Mouse (Mus musculus) kidney, embryonic 15.5 days (tissue): ENCODE results near the gene Lix1l. TPM values are rescaled to one million over a fixed set of nuclear protein-coding genes. Genes with fewer than 3 reads are reported as not detected.

Experiments
- ATAC-seq: fragments of 200-750 bp; cut with Nextera tagmentation; replicated peaks from 2 replicates; pipeline ENCODE4 v1.8.0; 2017; ENCODE audit warnings: moderate TSS enrichment; ENCODE audit not compliant: low FRiP score
- H3K27ac ChIP-seq: fragments of 300-500 bp; sonication (generic); 2 replicates; pipeline ENCODE4 v1.5.1; 2015; ENCODE audit warnings: mild to moderate bottlenecking, inconsistent platforms
- H3K27me3 ChIP-seq: fragments of 300-500 bp; sonication (generic); 2 replicates; pipeline ENCODE4 v1.6.1; 2015; ENCODE audit warnings: inconsistent platforms
- H3K36me3 ChIP-seq: fragments of 300-500 bp; sonication (generic); 2 replicates; pipeline ENCODE4 v1.6.1; 2015; ENCODE audit warnings: inconsistent platforms
- H3K4me1 ChIP-seq: fragments of 300-500 bp; sonication (generic); 2 replicates; pipeline ENCODE4 v1.6.1; 2015; ENCODE audit warnings: inconsistent platforms
- H3K4me2 ChIP-seq: fragments of 300-500 bp; sonication (generic); 2 replicates; pipeline ENCODE4 v1.6.1; 2015; ENCODE audit warnings: moderate library complexity, mild to moderate bottlenecking, inconsistent platforms
- H3K4me3 ChIP-seq: fragments of 300-500 bp; sonication (generic); replicated peaks from 2 replicates; pipeline ENCODE4 v1.5.1; 2015; ENCODE audit warnings: mild to moderate bottlenecking, inconsistent platforms
- H3K9ac ChIP-seq: fragments of 300-500 bp; sonication (generic); 2 replicates; pipeline ENCODE4 v1.6.1; 2015; ENCODE audit warnings: mild to moderate bottlenecking, inconsistent platforms
- H3K9me3 ChIP-seq: fragments of 300-500 bp; sonication (generic); replicated peaks from 2 replicates; pipeline ENCODE4 v1.6.1; 2016; ENCODE audit warnings: inconsistent platforms
- WGBS: fragments of 180-500 bp; shearing (Covaris S2); methylation state at CpG from one replicate; pipeline ENCODE4 v1.1.7; 2015; ENCODE audit warnings: mixed read lengths; 5-methylcytosine and 5-hydroxymethylcytosine counted together
- polyA plus RNA-seq: library from polyadenylated mRNA; unstranded; fragments of >200 nt; fragmentation: Nextera tagmentation; extraction: Ambion mirVana; gene quantifications from 2 replicates; pipeline ENCODE4 v1.2.1, GENCODE M21; 2015

The Lix1l gene
- polyA plus RNA-seq, 1 experiment from 2014 or later = 6.5 TPM

GRCm38 (mm10) chr3:96559398-96559910, 41.5 kb upstream of the Lix1l start:
- ATAC-seq = no peak
- H3K4me1 ChIP-seq = peaks cover 70% of the 10 kb centered on the region
- peak overlapping the region; percentile 78 for H3K4me2 ChIP-seq
- H3K27ac ChIP-seq = peak overlapping the region; percentile 85
- H3K9ac ChIP-seq = peak overlapping the region; percentile 68
- peak overlapping the region; percentile 63 for H3K4me3 ChIP-seq
- no peaks in the 10 kb centered on the region for H3K27me3 ChIP-seq
- 56% methylated on average over 12 of the region's 12 CpGs for WGBS
- peaks cover 25% of the 10 kb centered on the region for H3K36me3 ChIP-seq
- no peaks in the 10 kb centered on the region for H3K9me3 ChIP-seq

- peaks cover 25% of the 10 kb centered on the region for H3K36me3 ChIP-seq
- H3K4me1 ChIP-seq = peaks cover 73% of the 10 kb centered on the region
- 65% methylated on average over 23 of the region's 23 CpGs for WGBS
- peak overlapping the region; percentile 68 for H3K9ac ChIP-seq
- peak overlapping the region; percentile 78 for H3K4me2 ChIP-seq
- peak overlapping the region; percentile 85 for H3K27ac ChIP-seq
- H3K27me3 ChIP-seq = no peaks in the 10 kb centered on the region
- H3K4me3 ChIP-seq = peak overlapping the region; percentile 63
- no peak for ATAC-seq
- no peaks in the 10 kb centered on the region for H3K9me3 ChIP-seq
Measured at GRCm38 (mm10) chr3:96559911-96560850, 40.8 kb upstream of the Lix1l start.

- Histone ChIP-seq H3K9me3 (no peaks in the 10 kb centered on the region), H3K4me1 (peaks cover 67% of the 10 kb centered on the region), H3K27ac (peak overlapping the region; percentile 85), H3K36me3 (peaks cover 25% of the 10 kb centered on the region), H3K4me3 (peak overlapping the region; percentile 63), H3K4me2 (peak overlapping the region; percentile 78), H3K9ac (peak overlapping the region; percentile 68), H3K27me3 (no peaks in the 10 kb centered on the region)
- ATAC-seq = no peak
- WGBS = 78% methylated on average over 9 of the region's 9 CpGs
Measured at GRCm38 (mm10) chr3:96560881-96561668, 39.9 kb upstream of the Lix1l start.

- peak overlapping the region; percentile 78 for H3K4me2 ChIP-seq
- peaks cover 25% of the 10 kb centered on the region for H3K36me3 ChIP-seq
- no peaks in the 10 kb centered on the region for H3K9me3 ChIP-seq
- peak overlapping the region; percentile 85 for H3K27ac ChIP-seq
- WGBS = 35% methylated on average over 10 of the region's 10 CpGs
- H3K27me3 ChIP-seq = no peaks in the 10 kb centered on the region
- H3K9ac ChIP-seq = no peak overlapping the region; the same call in 1 of the 2 replicates
- no peak for ATAC-seq
- peak overlapping the region; percentile 63 for H3K4me3 ChIP-seq
- peaks cover 66% of the 10 kb centered on the region for H3K4me1 ChIP-seq
Measured at GRCm38 (mm10) chr3:96561946-96562681, 38.8 kb upstream of the Lix1l start.

GRCm38 (mm10) chr3:96563267-96563666, 37.7 kb upstream of the Lix1l start:
- peaks cover 67% of the 10 kb centered on the region for H3K4me1 ChIP-seq
- peak overlapping the region; percentile 90 for H3K27ac ChIP-seq
- WGBS = 91% methylated on average over 8 of the region's 8 CpGs
- H3K4me2 ChIP-seq = no peak overlapping the region
- H3K9me3 ChIP-seq = no peaks in the 10 kb centered on the region
- peaks cover 25% of the 10 kb centered on the region for H3K36me3 ChIP-seq
- H3K9ac ChIP-seq = no peak overlapping the region
- no peak overlapping the region for H3K4me3 ChIP-seq
- no peak for ATAC-seq
- no peaks in the 10 kb centered on the region for H3K27me3 ChIP-seq

GRCm38 (mm10) chr3:96563911-96564632, 36.9 kb upstream of the Lix1l start:
- H3K27ac ChIP-seq = peak overlapping the region; percentile 90
- peak overlapping the region; percentile 32 for H3K4me2 ChIP-seq
- WGBS = 42% methylated on average over 10 of the region's 10 CpGs
- peak; percentile 36; the same call in 1 of the 2 replicates for ATAC-seq
- H3K9me3 ChIP-seq = no peaks in the 10 kb centered on the region
- peaks cover 72% of the 10 kb centered on the region for H3K4me1 ChIP-seq
- H3K4me3 ChIP-seq = 0 out of 2 replicates have a peak overlapping the region, but pooled peaks have one; percentile 0
- H3K36me3 ChIP-seq = peaks cover 25% of the 10 kb centered on the region
- no peaks in the 10 kb centered on the region for H3K27me3 ChIP-seq
- H3K9ac ChIP-seq = peak overlapping the region; percentile 18; the same call in 1 of the 2 replicates

GRCm38 (mm10) chr3:96564633-96565032, 36.3 kb upstream of the Lix1l start:
- peaks cover 19% of the 10 kb centered on the region for H3K36me3 ChIP-seq
- H3K27me3 ChIP-seq = no peaks in the 10 kb centered on the region
- H3K4me3 ChIP-seq = 0 out of 2 replicates have a peak overlapping the region, but pooled peaks have one; percentile 0
- no peaks in the 10 kb centered on the region for H3K9me3 ChIP-seq
- H3K4me1 ChIP-seq = peaks cover 68% of the 10 kb centered on the region
- 18% methylated on average over 7 of the region's 7 CpGs for whole genome bisulfite sequencing
- peak overlapping the region; percentile 90 for H3K27ac ChIP-seq
- peak overlapping the region; percentile 32 for H3K4me2 ChIP-seq
- H3K9ac ChIP-seq = peak overlapping the region; percentile 18; the same call in 1 of the 2 replicates
- ATAC-seq = peak; percentile 27; the same call in 1 of the 2 replicates

GRCm38 (mm10) chr3:96565105-96565504, 35.8 kb upstream of the Lix1l start:
- H3K4me2 ChIP-seq = peak overlapping the region; percentile 32; the same call in 1 of the 2 replicates

GRCm38 (mm10) chr3:96566661-96567450, 34.1 kb upstream of the Lix1l start:
- Histone ChIP-seq H3K36me3 (no peaks in the 10 kb centered on the region), H3K27me3 (no peaks in the 10 kb centered on the region), H3K9me3 (no peaks in the 10 kb centered on the region), H3K4me3 (no peak overlapping the region), H3K4me1 (peaks cover 54% of the 10 kb centered on the region), H3K27ac (0 out of 2 replicates have a peak overlapping the region, but pooled peaks have one; percentile 22), H3K9ac (no peak overlapping the region), H3K4me2 (no peak overlapping the region)
- WGBS = 69% methylated on average over 8 of the region's 8 CpGs
- no peak for ATAC-seq

More at GRCm38 (mm10) chr3:96565105-96565504, 35.8 kb upstream of the Lix1l start:
- WGBS = 82% methylated on average over 3 of the region's 3 CpGs
- H3K4me3 ChIP-seq = no peak overlapping the region
- no peak overlapping the region for H3K9ac ChIP-seq
- H3K27ac ChIP-seq = peak overlapping the region; percentile 90
- no peaks in the 10 kb centered on the region for H3K9me3 ChIP-seq
- ATAC-seq = no peak
- H3K27me3 ChIP-seq = no peaks in the 10 kb centered on the region
- H3K4me1 ChIP-seq = peaks cover 66% of the 10 kb centered on the region
- peaks cover 15% of the 10 kb centered on the region for H3K36me3 ChIP-seq

GRCm38 (mm10) chr3:96568605-96569004, 32.3 kb upstream of the Lix1l start:
- Histone ChIP-seq H3K4me2 (no peak overlapping the region), H3K9me3 (no peaks in the 10 kb centered on the region), H3K9ac (no peak overlapping the region), H3K4me1 (peaks cover 48% of the 10 kb centered on the region), H3K36me3 (no peaks in the 10 kb centered on the region), H3K27ac (peak overlapping the region; percentile 54; the same call in 1 of the 2 replicates), H3K4me3 (no peak overlapping the region), H3K27me3 (no peaks in the 10 kb centered on the region)
- no peak for ATAC-seq
- 70% methylated on average over 8 of the region's 8 CpGs for WGBS
